Mouse (Mus musculus) urinary bladder, postnatal 25 days (tissue): Measurements from ENCODE around the gene Phactr1.

Experiments used
- DNase-seq: peaks from one replicate; pipeline ENCODE4 v3.0.0; 2022; ENCODE audit warnings: low spot score

The Phactr1 gene

GRCm38 (mm10) chr13:43130161-43130560 is 449.7 kb downstream of the Phactr1 start:
- no peak for DNase-seq

DNA sequence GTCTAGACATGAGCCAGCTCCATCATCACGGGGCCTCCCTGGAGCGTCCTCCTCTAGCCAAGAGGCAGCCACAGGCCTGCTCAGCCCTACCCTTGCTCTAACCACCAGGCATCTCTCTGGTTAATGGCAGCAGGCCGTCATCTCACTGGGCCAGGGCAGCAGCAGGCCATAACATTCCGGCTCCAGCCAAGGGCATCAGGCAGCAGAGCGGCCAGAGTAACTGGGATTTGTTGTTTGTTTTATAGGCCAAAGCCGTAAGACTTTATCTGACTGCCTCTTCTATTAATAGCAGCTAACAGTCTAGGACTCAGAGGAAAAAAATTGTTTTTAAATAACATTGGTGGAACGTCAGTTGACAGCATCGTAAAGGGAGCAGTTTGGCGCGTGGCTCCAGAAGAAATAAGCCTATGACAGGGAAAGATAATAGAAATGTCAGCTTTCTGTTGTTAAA is 451.3 kb downstream of the Phactr1 start:
- DNase-seq: no peak

- DNase-seq: no peak
Measured at GRCm38 (mm10) chr13:43132859-43133258, 452.4 kb downstream of the Phactr1 start.

DNA sequence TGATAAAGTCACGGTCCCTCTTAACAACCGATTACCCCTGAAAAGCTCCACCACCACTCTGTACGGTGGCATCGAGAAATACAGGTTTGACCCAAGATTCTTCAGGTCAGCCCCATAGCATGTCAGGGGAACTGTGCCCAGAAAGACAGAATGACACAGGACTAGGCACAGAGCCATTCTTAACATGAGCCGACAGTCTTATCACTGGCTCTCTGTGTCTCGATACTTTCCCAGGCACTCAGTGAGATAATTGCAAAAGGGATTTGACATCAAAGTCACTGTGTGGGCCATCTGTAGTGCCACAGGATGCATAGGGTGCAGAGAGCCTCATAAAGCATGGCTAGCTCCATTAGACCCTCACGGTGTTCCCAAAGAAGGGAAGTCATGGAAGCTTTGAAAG is 453.0 kb downstream of the Phactr1 start:
- DNase-seq: no peak

DNA sequence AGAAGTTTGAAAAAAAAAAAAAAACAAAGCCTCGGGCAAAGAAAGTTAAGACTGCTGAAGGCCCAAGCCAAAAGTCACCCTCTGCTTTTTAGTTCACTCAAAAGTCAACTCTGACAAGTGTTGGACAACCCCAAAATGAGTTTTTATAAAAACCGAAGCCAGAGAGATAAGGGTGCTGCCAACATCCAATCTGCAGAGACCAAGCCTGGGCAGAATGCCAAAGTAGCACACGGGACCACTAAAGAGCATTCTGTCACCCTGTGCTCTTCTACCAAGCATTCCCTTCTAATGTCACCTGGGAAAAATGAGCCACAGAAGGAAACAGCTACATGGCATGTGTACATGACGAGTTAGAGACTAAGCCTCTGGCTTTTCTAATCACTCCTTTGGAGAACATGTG is 454.0 kb downstream of the Phactr1 start:
- DNase-seq: no peak

GRCm38 (mm10) chr13:43144720-43145418 is 464.4 kb downstream of the Phactr1 start:
- no peak for DNase-seq

DNA sequence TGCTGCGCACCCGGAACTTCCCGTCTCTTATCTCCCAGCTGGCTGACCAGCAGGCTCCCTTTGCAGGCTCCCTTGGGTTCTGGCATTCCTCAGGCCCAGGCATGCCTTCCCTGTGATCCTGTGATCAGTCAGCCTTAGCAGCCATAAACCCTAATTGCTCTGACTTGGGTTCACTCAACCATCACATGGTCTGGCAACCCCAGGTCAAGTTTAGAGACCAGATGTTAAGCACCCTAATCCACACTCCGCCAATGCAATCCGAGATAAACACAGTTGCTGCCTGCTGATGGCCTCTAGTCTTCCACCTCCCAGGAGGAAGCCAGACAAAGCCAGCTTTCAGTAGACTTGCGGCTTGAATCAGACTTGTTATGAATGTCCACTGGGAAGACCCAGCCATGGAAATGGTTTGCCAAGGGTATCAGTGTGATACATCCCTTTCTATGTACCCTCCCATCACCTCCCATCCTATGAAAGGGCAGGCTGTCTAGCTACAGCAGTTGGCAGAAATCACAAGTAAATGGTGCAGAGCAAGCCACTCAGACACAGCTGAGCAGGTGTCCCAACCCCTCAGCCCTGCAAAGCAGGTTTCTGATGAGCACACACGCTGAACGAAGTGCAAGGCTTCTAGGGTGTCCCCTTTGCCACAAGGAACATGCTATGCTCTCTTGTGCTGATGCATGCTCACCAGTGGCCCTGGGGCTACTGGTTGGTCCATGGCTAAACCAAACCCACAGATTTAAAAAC is 466.3 kb downstream of the Phactr1 start:
- no peak for DNase-seq

DNA sequence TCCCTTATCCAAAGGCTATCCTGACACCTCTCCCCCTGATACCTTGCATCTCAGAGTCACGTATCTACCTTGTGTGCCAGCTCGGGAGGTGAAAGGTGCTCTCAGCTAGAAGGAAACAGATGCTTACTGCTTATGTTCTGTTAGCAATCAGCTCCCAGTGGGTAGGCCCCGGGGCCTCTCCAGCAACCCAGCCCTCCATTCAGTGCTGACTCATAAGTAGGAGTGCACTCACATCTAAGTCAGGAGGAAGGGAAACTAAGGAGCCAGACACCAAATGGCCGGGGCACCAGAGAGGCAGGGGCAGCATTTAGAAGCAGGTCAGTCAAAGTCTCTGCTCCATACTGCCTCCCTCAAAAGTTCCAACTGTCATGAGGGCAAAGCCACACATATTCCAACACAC is 468.3 kb downstream of the Phactr1 start:
- DNase-seq: no peak

GRCm38 (mm10) chr13:43149661-43150060 is 469.2 kb downstream of the Phactr1 start:
- no peak for DNase-seq

DNA sequence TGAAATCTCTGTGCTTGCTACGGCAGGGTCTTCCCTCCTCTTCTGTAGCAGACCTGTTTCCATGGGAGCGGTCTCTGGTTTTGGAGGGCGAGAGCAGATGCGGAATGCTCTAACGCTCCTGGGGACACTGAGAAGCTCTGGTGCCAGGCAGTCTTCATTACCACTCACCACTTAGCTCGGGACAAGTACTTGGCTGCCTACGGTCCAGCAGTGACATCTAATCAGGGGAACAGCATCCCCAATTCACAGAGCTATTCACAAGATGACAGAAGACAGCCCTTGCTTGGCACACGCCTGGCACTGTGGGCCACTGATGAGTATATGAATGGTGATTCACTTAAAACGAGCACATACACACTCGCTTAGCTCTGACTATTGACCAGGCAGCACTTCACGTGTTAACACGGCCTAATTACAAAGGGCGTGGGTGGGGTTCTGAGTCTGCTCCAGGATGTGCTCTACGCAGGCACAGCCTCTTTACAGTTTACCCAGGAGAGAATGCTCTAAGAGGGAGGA is 471.6 kb downstream of the Phactr1 start:
- DNase-seq: no peak

GRCm38 (mm10) chr13:43157370-43157769 is 476.9 kb downstream of the Phactr1 start:
- no peak for DNase-seq

DNA sequence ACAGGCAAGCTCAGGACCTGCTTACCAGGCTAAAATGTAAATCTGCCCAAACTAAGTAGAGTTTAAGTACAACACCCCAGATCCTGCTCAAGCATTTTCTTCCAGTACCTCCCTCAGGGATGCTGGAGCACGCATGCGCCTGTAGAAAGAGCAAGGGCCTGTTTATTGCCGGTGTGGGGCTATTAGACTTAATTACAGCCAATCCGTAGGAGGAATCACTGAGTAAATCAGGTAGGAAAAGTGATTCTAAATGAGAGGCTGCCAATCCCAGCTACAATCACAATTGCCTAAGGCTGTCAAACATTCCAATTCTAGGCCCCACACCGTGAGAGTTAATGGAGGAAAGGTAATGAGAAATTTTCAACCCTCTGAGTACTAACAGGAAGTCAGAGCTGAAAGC is 477.9 kb downstream of the Phactr1 start:
- DNase-seq: no peak

GRCm38 (mm10) chr13:43159429-43159828 is 479.0 kb downstream of the Phactr1 start:
- no peak for DNase-seq

DNA sequence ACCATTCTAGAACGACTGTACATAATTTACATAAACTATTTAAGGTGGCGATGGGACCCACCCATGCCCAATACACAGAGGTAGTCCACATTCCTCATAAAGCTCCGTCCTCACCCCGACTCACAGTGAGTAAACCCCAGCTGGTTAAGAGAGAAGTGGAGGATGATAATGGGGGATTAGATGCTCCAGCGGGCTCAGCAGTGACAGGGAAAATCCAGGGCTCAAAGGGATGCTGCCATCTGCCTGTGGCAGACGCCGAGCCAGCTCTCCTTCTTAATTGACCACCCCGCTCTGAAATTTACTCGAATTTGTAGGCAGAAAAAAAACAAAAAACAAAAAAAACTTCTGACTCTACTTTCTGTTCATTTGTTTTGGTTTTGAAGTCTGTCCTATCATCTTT is 487.3 kb downstream of the Phactr1 start:
- DNase-seq: no peak

GRCm38 (mm10) chr13:43171020-43171710 is 490.7 kb downstream of the Phactr1 start, which contains the start of gene Tbc1d7:
TSS of gene Tbc1d7 (minus strand) at chr13:43171501.
- peak; percentile 100 for DNase-seq

GRCm38 (mm10) chr13:43172036-43172713 is 491.8 kb downstream of the Phactr1 start:
- no peak for DNase-seq

- peak; percentile 76 for DNase-seq
Measured at GRCm38 (mm10) chr13:43173262-43173661, 492.8 kb downstream of the Phactr1 start.

GRCm38 (mm10) chr13:43176676-43177075 is 496.3 kb downstream of the Phactr1 start:
- DNase-seq: no peak

DNA sequence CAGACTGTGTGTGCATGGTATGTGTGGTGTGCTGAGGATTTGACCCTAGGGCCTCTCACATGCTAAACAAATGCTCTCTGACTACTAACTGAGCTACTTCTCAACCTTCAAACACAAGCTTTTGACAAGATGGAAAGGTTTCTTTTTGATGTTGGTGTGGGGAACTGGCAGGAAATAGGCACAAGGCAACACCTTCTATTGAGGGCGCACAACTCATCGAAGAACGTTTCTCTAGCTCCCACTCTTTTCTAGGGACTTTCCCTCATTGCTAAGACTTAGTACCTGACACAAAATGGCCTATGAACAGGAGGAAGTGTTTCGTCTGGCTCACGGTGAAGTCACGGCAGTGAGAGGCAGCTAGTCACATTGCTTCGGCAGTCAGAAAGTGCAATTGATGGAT is 496.9 kb downstream of the Phactr1 start:
- no peak for DNase-seq

DNA sequence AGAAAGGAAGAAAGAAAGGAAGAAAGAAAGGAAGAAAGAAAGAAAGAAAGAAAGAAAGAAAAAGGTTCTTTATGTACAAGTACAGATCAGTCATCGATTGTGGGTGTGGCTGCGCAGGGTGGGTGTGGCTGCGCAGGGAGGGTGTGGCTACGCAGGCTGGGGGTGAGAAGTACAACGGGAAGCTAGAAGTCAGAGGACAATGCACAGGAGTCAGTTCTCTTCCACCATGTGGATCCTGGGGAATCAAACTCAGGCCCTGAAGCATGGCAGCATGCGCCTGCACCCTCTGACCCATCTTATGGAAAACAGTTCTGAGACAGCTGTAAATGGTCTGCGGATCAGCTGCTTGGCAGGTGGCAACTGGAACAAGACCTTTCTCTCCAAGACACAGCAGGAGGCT is 500.7 kb downstream of the Phactr1 start:
- no peak for DNase-seq

DNA sequence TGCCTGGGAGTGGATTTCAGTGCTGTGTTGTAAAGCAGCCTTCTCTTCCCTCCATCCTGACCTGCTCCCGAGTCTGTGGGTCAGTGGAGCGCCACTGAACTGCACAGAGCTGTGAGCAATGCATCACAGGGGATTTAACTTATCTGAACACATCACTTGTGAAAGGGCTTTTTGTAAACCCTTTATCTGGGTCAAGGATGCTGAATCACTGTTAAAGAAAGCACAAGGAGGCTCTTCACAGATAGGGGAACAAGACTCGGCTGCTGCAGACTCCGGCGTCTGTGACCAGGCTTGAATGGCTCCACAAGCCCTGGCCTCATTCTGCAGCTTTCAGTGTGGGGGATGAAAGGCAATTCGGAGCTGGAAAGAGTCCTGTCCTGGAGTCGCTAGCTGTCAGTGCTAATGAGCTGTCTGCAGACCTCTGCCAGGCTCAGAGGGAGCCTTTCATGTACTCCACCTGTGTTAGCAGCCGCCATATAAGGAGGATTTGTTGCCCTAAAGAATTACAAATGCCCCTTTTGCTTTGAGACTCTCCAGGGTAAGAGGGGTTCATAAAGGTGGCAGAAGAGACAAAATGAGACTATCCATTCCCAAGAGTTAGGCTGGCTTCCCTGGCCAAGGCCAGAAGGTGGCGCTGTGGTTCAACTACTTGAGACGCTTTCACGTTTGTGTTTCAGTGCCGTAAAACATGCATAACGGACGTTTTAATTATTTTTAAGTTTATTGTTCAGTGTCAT is 502.2 kb downstream of the Phactr1 start:
- DNase-seq: peak; percentile 87
